Mouse (Mus musculus) limb, embryonic 12.5 days (tissue): ENCODE measurements around the gene Trp53i11. TPM values are rescaled to one million over a fixed set of nuclear protein-coding genes. Genes with fewer than 3 reads are reported as not detected.

Source experiments
- ATAC-seq: fragments of 200-750 bp; cut with Nextera tagmentation; 2 replicates; pipeline ENCODE4 v1.8.0; 2017; ENCODE audit warnings: low read depth, moderate TSS enrichment; ENCODE audit not compliant: insufficient number of reproducible peaks, insufficient read depth, low FRiP score, low TSS enrichment
- H3K27ac ChIP-seq: fragments of 300-500 bp; sonication (generic); 2 replicates; pipeline ENCODE4 v1.5.1; 2016; ENCODE audit warnings: mild to moderate bottlenecking, moderate library complexity
- H3K27me3 ChIP-seq: fragments of 300-500 bp; sonication (generic); 2 replicates; pipeline ENCODE4 v1.6.1; 2016; ENCODE audit warnings: mild to moderate bottlenecking, moderate library complexity
- H3K36me3 ChIP-seq: fragments of 300-500 bp; sonication (generic); 2 replicates; pipeline ENCODE4 v1.6.1; 2016; ENCODE audit warnings: mild to moderate bottlenecking, moderate library complexity
- H3K4me1 ChIP-seq: fragments of 300-500 bp; sonication (generic); replicated peaks from 2 replicates; pipeline ENCODE4 v1.6.1; 2016
- H3K4me2 ChIP-seq: fragments of 300-500 bp; sonication (generic); 2 replicates; pipeline ENCODE4 v1.6.1; 2016; ENCODE audit warnings: mild to moderate bottlenecking, moderate library complexity
- H3K4me3 ChIP-seq: fragments of 300-500 bp; sonication (generic); replicated peaks from 2 replicates; pipeline ENCODE4 v1.5.1; 2016; ENCODE audit warnings: mild to moderate bottlenecking
- H3K9ac ChIP-seq: fragments of 300-500 bp; sonication (generic); replicated peaks from 2 replicates; pipeline ENCODE4 v1.6.1; 2016; ENCODE audit warnings: mild to moderate bottlenecking, moderate library complexity
- H3K9me3 ChIP-seq: fragments of 300-500 bp; sonication (generic); 2 replicates; pipeline ENCODE4 v1.6.1; 2016; ENCODE audit warnings: mild to moderate bottlenecking, moderate library complexity
- WGBS: fragments of 180-500 bp; shearing (Covaris S2); methylation state at CpG from one replicate; pipeline ENCODE4 v1.1.7; 2016; 5-methylcytosine and 5-hydroxymethylcytosine counted together
- polyA plus RNA-seq: library from polyadenylated mRNA; unstranded; fragments of >200 nt; fragmentation: Nextera tagmentation; extraction: Ambion mirVana; gene quantifications from 2 replicates; pipeline ENCODE4 v1.2.1, GENCODE M21; 2016

Trp53i11 gene
- polyA plus RNA-seq, 1 experiment from 2014 or later: 16.4 TPM

GRCm38 (mm10) chr2:93220447-93220846 lies 33.1 kb downstream of the Trp53i11 start:
- no peak overlapping the region for H3K4me3 ChIP-seq
- no peak overlapping the region for H3K9ac ChIP-seq
- no peak overlapping the region for H3K4me2 ChIP-seq
- no peak for ATAC-seq
- H3K27me3 ChIP-seq: peaks cover 9% of the 10 kb centered on the region; the same call in 1 of the 2 replicates
- peaks cover 15% of the 10 kb centered on the region for H3K4me1 ChIP-seq
- no peak overlapping the region for H3K27ac ChIP-seq
- peaks cover 6% of the 10 kb centered on the region for H3K36me3 ChIP-seq
- 54% methylated on average over 5 of the region's 5 CpGs for WGBS
- H3K9me3 ChIP-seq: no peaks in the 10 kb centered on the region

- Histone ChIP-seq H3K9me3 (no peaks in the 10 kb centered on the region), H3K4me2 (no peak overlapping the region), H3K27me3 (peaks cover 15% of the 10 kb centered on the region; the same call in 1 of the 2 replicates), H3K4me3 (no peak overlapping the region), H3K36me3 (peaks cover 6% of the 10 kb centered on the region), H3K27ac (no peak overlapping the region), H3K4me1 (peaks cover 23% of the 10 kb centered on the region), H3K9ac (no peak overlapping the region)
- ATAC-seq: no peak
- 65% methylated on average over 6 of the region's 6 CpGs for WGBS
Observed at GRCm38 (mm10) chr2:93223463-93223862, 36.1 kb downstream of the Trp53i11 start.

GRCm38 (mm10) chr2:93226606-93227595 lies 39.6 kb downstream of the Trp53i11 start:
- peak; percentile 67 for ATAC-seq
- Histone ChIP-seq H3K4me1 (peaks cover 30% of the 10 kb centered on the region), H3K27ac (peak overlapping the region; percentile 70), H3K4me3 (no peak overlapping the region), H3K9ac (no peak overlapping the region), H3K27me3 (peaks cover 15% of the 10 kb centered on the region; the same call in 1 of the 2 replicates), H3K4me2 (peak overlapping the region; percentile 30), H3K36me3 (peaks cover 3% of the 10 kb centered on the region), H3K9me3 (no peaks in the 10 kb centered on the region)
- 6% methylated on average over 20 of the region's 20 CpGs for WGBS

GRCm38 (mm10) chr2:93227713-93228479 lies 40.5 kb downstream of the Trp53i11 start:
- Histone ChIP-seq H3K4me2 (peak overlapping the region; percentile 30; the same call in 1 of the 2 replicates), H3K27ac (peak overlapping the region; percentile 70), H3K36me3 (no peaks in the 10 kb centered on the region), H3K4me3 (no peak overlapping the region), H3K9ac (no peak overlapping the region), H3K9me3 (no peaks in the 10 kb centered on the region), H3K4me1 (peaks cover 36% of the 10 kb centered on the region), H3K27me3 (peaks cover 15% of the 10 kb centered on the region; the same call in 1 of the 2 replicates)
- ATAC-seq: peak; percentile 63; the same call in 1 of the 2 replicates
- 28% methylated on average over 9 of the region's 9 CpGs for WGBS

- Histone ChIP-seq H3K36me3 (no peaks in the 10 kb centered on the region), H3K9ac (no peak overlapping the region), H3K27me3 (peaks cover 15% of the 10 kb centered on the region; the same call in 1 of the 2 replicates), H3K4me2 (no peak overlapping the region), H3K27ac (peak overlapping the region; percentile 70), H3K4me3 (no peak overlapping the region), H3K9me3 (no peaks in the 10 kb centered on the region), H3K4me1 (peaks cover 36% of the 10 kb centered on the region)
- WGBS: 8% methylated on average over 5 of the region's 5 CpGs
- ATAC-seq: no peak
Observed at GRCm38 (mm10) chr2:93228480-93228824, 41.1 kb downstream of the Trp53i11 start.

DNA sequence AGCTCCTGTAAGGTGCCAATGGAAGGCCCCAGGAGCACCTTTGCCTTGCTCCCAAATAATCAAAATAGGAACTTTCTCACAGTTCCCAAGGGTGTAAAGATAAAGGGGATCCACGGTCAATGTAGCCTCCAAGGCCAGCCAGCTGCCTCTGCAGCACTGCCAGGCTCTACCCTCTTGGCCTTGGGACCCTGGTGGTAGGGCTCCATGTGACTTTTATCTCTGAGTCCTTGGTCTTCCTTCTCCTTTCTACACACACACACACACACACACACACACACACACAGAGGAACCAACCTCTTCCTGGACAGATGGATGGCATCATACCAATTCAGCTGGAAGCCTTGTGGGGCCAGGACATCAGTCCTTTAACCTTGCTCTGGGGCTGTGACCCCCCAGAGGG lies 44.8 kb downstream of the Trp53i11 start:
- H3K4me1 ChIP-seq: peaks cover 35% of the 10 kb centered on the region
- ATAC-seq: no peak
- no peak overlapping the region for H3K9ac ChIP-seq
- H3K9me3 ChIP-seq: no peaks in the 10 kb centered on the region; the same call in 1 of the 2 replicates
- no peaks in the 10 kb centered on the region for H3K36me3 ChIP-seq
- peaks cover 2% of the 10 kb centered on the region; the same call in 1 of the 2 replicates for H3K27me3 ChIP-seq
- H3K27ac ChIP-seq: no peak overlapping the region
- 60% methylated on average over 1 of the region's 1 CpGs for WGBS
- no peak overlapping the region for H3K4me3 ChIP-seq
- no peak overlapping the region for H3K4me2 ChIP-seq

DNA sequence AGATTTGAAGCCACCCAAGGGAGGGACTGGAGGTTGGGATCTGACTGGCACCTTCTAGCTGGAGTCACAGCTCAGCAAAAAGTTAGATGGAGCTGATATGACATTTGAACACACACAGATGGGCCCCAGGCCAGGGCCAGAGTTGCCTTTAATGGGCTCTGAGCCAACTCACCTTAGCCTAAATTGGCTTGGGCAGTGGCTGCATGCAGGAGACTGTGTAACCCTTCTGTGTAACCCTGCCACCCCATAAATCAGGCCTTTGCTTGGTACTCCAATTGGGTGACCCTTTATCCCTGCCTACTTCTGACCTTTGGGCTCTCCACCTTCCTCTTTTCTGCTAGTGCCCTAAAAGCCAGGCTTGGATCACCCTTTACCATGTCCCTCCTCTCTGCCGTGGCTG lies 49.7 kb downstream of the Trp53i11 start:
- H3K4me3 ChIP-seq: no peak overlapping the region
- 38% methylated on average over 1 of the region's 1 CpGs for WGBS
- no peak for ATAC-seq
- no peak overlapping the region for H3K9ac ChIP-seq
- H3K4me1 ChIP-seq: peaks cover 22% of the 10 kb centered on the region
- no peaks in the 10 kb centered on the region for H3K36me3 ChIP-seq
- no peak overlapping the region for H3K4me2 ChIP-seq
- no peak overlapping the region for H3K27ac ChIP-seq
- no peaks in the 10 kb centered on the region; the same call in 1 of the 2 replicates for H3K9me3 ChIP-seq
- peaks cover 2% of the 10 kb centered on the region; the same call in 1 of the 2 replicates for H3K27me3 ChIP-seq

- Histone ChIP-seq H3K4me1 (peaks cover 21% of the 10 kb centered on the region), H3K27me3 (no peaks in the 10 kb centered on the region), H3K36me3 (no peaks in the 10 kb centered on the region), H3K4me2 (no peak overlapping the region), H3K4me3 (no peak overlapping the region), H3K27ac (no peak overlapping the region), H3K9ac (no peak overlapping the region), H3K9me3 (no peaks in the 10 kb centered on the region; the same call in 1 of the 2 replicates)
- no peak for ATAC-seq
- WGBS: 83% methylated on average over 6 of the region's 6 CpGs
Observed at GRCm38 (mm10) chr2:93238864-93239263, 51.5 kb downstream of the Trp53i11 start.

DNA sequence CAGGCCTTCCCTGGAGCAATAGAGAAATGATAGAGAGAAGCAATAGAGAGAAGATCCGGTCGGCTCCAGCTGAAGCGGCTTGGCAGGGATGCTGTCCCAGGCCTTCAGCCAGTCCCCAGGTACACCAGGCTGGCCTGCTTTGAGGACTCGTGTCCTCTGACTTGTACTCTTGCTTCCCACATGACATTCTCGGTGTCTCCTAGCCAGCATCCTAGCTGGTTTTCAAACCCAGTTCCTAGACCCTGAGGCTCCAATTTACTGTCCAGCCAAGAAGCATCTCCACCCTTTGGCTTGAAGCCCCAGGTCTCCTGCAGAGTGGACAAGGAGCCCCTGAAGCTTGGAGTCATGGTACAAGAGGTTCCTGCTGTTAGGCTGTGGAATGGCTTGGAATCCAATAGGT lies 54.8 kb downstream of the Trp53i11 start:
- no peak for ATAC-seq
- H3K36me3 ChIP-seq: no peaks in the 10 kb centered on the region
- peaks cover 5% of the 10 kb centered on the region; the same call in 1 of the 2 replicates for H3K27me3 ChIP-seq
- H3K27ac ChIP-seq: no peak overlapping the region
- H3K4me3 ChIP-seq: no peak overlapping the region
- H3K4me1 ChIP-seq: peaks cover 26% of the 10 kb centered on the region
- H3K4me2 ChIP-seq: no peak overlapping the region
- no peak overlapping the region; the same call in 1 of the 2 replicates for H3K9ac ChIP-seq
- no peaks in the 10 kb centered on the region for H3K9me3 ChIP-seq
- WGBS: 84% methylated on average over 5 of the region's 5 CpGs

- H3K4me1 ChIP-seq: peaks cover 28% of the 10 kb centered on the region
- 76% methylated on average over 11 of the region's 11 CpGs for WGBS
Observed at GRCm38 (mm10) chr2:93243439-93244089, 56.2 kb downstream of the Trp53i11 start.

More at GRCm38 (mm10) chr2:93243439-93244089, 56.2 kb downstream of the Trp53i11 start:
- Histone ChIP-seq H3K4me3 (no peak overlapping the region), H3K9me3 (no peaks in the 10 kb centered on the region), H3K27ac (no peak overlapping the region), H3K4me2 (no peak overlapping the region), H3K36me3 (no peaks in the 10 kb centered on the region), H3K9ac (0 out of 2 replicates have a peak overlapping the region, but pooled peaks have one; percentile 23), H3K27me3 (peaks cover 5% of the 10 kb centered on the region; the same call in 1 of the 2 replicates)
- ATAC-seq: no peak
